Mouse (Mus musculus) erythroblast, embryonic 14.5 days (primary cell): ENCODE data around the gene Ddx31.

Source experiments
- GATA1 ChIP-seq: IDR thresholded peaks from 2 replicates; pipeline ENCODE4 v1.6.1; 2012; ENCODE audit warnings: low read length, inconsistent platforms, mixed read lengths
- TAL1 ChIP-seq: IDR thresholded peaks from 3 replicates; pipeline ENCODE4 v1.6.1; 2012; ENCODE audit warnings: low read length, inconsistent platforms, mixed read lengths

DNA sequence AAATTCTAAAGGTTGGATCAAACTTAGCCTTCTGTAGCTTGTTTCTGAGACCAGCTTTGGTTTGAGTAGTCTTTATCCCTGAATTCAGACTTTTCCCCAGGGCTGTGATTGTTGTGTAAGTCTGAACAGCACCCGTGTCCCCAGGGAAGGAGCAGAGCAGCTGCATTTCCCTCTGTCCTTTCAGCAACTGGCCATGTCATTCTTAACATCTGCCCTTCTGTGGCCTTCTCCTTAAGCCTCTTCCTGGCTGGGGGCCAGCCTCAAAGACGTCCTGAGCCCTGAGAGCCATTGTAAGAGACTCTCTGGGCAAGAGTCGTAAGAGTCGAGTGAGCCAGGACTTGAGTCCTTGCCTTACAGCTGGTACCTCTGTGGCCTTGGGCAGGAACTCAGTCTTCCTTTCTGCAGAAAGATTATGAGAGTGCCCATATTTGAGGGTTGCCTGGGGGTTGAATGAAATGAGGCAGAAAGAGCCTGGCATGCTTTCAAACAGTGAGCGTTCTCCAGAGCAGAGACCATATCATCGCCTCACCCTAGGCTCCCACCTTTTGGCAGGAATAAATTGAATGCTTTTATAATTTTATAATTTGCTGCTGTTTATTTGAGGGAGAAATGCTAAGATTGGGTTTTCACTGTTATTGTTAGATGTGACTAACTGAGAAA lies 42.8 kb downstream of the Ddx31 start:
- TF ChIP-seq TAL1 (no peak), GATA1 (no peak)
